Mouse (Mus musculus): Measurements from ENCODE around the gene Dnajc14. TPM values are rescaled to one million over a fixed set of nuclear protein-coding genes. Genes with fewer than 3 reads are reported as not detected.
"Not testable (repeated sequence)": the region's sequence is repeated elsewhere in the genome, so short reads cannot be mapped to it uniquely, and the experiment has no call there.

Gene Dnajc14
- polyA plus RNA-seq, 1 experiment from 2014 or later = 62.5 TPM

- no peaks in the 10 kb centered on the region for H3K9me3 ChIP-seq (replicated peaks)
- H3K4me3 ChIP-seq (replicated peaks) = peak within 1 kb of the TSS; percentile 61
- WGBS = under 1% methylated on average over 46 of the region's 46 CpGs
- peak; percentile 99 for ATAC-seq (ENCODE audit: insufficient number of reproducible peaks, low FRiP score, low TSS enrichment, low read depth)
- peak within 1 kb of the TSS; percentile 47 for H3K9ac ChIP-seq
- peaks cover 37% of the 10 kb centered on the region for H3K36me3 ChIP-seq
- no peaks in the 10 kb centered on the region for H3K27me3 ChIP-seq
- peaks cover 14% of the 10 kb centered on the region for H3K4me1 ChIP-seq
- H3K4me2 ChIP-seq (replicated peaks) = peak within 1 kb of the TSS; percentile 80
- peak within 1 kb of the TSS; percentile 58 for H3K27ac ChIP-seq (replicated peaks)
Observed at GRCm38 (mm10) chr10:128821358-128822056, 17.6 kb downstream of the Dnajc14 start, which contains the start of gene Ormdl2. Gene Ormdl2, minus strand, starts transcription at chr10:128821645.

- Histone ChIP-seq H3K4me3 (replicated peaks) (peak overlapping the region; percentile 61), H3K27ac (replicated peaks) (peak overlapping the region; percentile 58), H3K27me3 (no peaks in the 10 kb centered on the region), H3K9me3 (replicated peaks) (no peaks in the 10 kb centered on the region), H3K4me2 (replicated peaks) (peak overlapping the region; percentile 80), H3K9ac (peak overlapping the region; percentile 47), H3K4me1 (peaks cover 14% of the 10 kb centered on the region), H3K36me3 (peaks cover 33% of the 10 kb centered on the region)
- no peak for ATAC-seq (ENCODE audit: insufficient number of reproducible peaks, low FRiP score, low TSS enrichment, low read depth)
- 2% methylated on average over 13 of the region's 13 CpGs for WGBS
Observed at GRCm38 (mm10) chr10:128822135-128822534, 18.3 kb downstream of the Dnajc14 start.

- not testable (repeated sequence) for H3K9ac ChIP-seq; H3K27ac ChIP-seq (replicated peaks); H3K9me3 ChIP-seq (replicated peaks); ATAC-seq (ENCODE audit: insufficient number of reproducible peaks, low FRiP score, low TSS enrichment, low read depth); H3K27me3 ChIP-seq
- Histone ChIP-seq H3K4me3 (replicated peaks) (peak overlapping the region; percentile 61), H3K4me2 (replicated peaks) (peak overlapping the region; percentile 80), H3K36me3 (peaks cover 24% of the 10 kb centered on the region), H3K4me1 (peaks cover 14% of the 10 kb centered on the region)
- 78% methylated on average over 4 of the region's 4 CpGs for WGBS
Observed at GRCm38 (mm10) chr10:128823087-128823486, 19.2 kb downstream of the Dnajc14 start.

GRCm38 (mm10) chr10:128823821-128824220 lies 20.0 kb downstream of the Dnajc14 start:
- 93% methylated on average over 9 of the region's 9 CpGs for WGBS
- no peaks in the 10 kb centered on the region for H3K27me3 ChIP-seq
- no peak for ATAC-seq (ENCODE audit: insufficient number of reproducible peaks, low FRiP score, low TSS enrichment, low read depth)
- no peak overlapping the region for H3K9ac ChIP-seq
- H3K4me3 ChIP-seq (replicated peaks) = no peak overlapping the region
- no peak overlapping the region for H3K27ac ChIP-seq (replicated peaks)
- no peak overlapping the region for H3K4me2 ChIP-seq (replicated peaks)
- peaks cover 19% of the 10 kb centered on the region for H3K36me3 ChIP-seq
- H3K4me1 ChIP-seq = peaks cover 14% of the 10 kb centered on the region
- H3K9me3 ChIP-seq (replicated peaks) = no peaks in the 10 kb centered on the region

GRCm38 (mm10) chr10:128837400-128837799 lies 33.5 kb downstream of the Dnajc14 start:
- Histone ChIP-seq H3K4me3 (replicated peaks) (no peak overlapping the region), H3K27me3 (no peaks in the 10 kb centered on the region), H3K4me1 (no peaks in the 10 kb centered on the region), H3K4me2 (replicated peaks) (no peak overlapping the region), H3K9me3 (replicated peaks) (no peaks in the 10 kb centered on the region), H3K27ac (replicated peaks) (no peak overlapping the region), H3K9ac (no peak overlapping the region), H3K36me3 (peaks cover 67% of the 10 kb centered on the region)
- ATAC-seq (ENCODE audit: insufficient number of reproducible peaks, low FRiP score, low TSS enrichment, low read depth) = no peak

GRCm38 (mm10) chr10:128839434-128839833 lies 35.6 kb downstream of the Dnajc14 start:
- Histone ChIP-seq H3K9ac (no peak overlapping the region), H3K27me3 (no peaks in the 10 kb centered on the region), H3K4me3 (replicated peaks) (no peak overlapping the region), H3K4me1 (no peaks in the 10 kb centered on the region), H3K4me2 (replicated peaks) (no peak overlapping the region), H3K36me3 (peaks cover 66% of the 10 kb centered on the region), H3K27ac (replicated peaks) (no peak overlapping the region), H3K9me3 (replicated peaks) (no peaks in the 10 kb centered on the region)
- ATAC-seq (ENCODE audit: insufficient number of reproducible peaks, low FRiP score, low TSS enrichment, low read depth) = no peak

- H3K27me3 ChIP-seq = no peaks in the 10 kb centered on the region
- no peaks in the 10 kb centered on the region for H3K9me3 ChIP-seq (replicated peaks)
- H3K27ac ChIP-seq (replicated peaks) = no peak overlapping the region
- no peak for ATAC-seq (ENCODE audit: insufficient number of reproducible peaks, low FRiP score, low TSS enrichment, low read depth)
- no peak overlapping the region for H3K4me3 ChIP-seq (replicated peaks)
- H3K4me1 ChIP-seq = no peaks in the 10 kb centered on the region
- peaks cover 69% of the 10 kb centered on the region for H3K36me3 ChIP-seq
- H3K4me2 ChIP-seq (replicated peaks) = no peak overlapping the region
- H3K9ac ChIP-seq = no peak overlapping the region
Observed at GRCm38 (mm10) chr10:128840612-128841011, 36.8 kb downstream of the Dnajc14 start.

GRCm38 (mm10) chr10:128843260-128843659 lies 39.4 kb downstream of the Dnajc14 start:
- 94% methylated on average over 5 of the region's 5 CpGs for whole genome bisulfite sequencing

GRCm38 (mm10) chr10:128845516-128845915 lies 41.7 kb downstream of the Dnajc14 start:
- WGBS = 73% methylated on average over 2 of the region's 2 CpGs
- H3K27ac ChIP-seq (replicated peaks) = no peak overlapping the region
- no peaks in the 10 kb centered on the region for H3K9me3 ChIP-seq (replicated peaks)
- no peak for ATAC-seq (ENCODE audit: insufficient number of reproducible peaks, low FRiP score, low TSS enrichment, low read depth)
- no peak overlapping the region for H3K4me3 ChIP-seq (replicated peaks)
- no peaks in the 10 kb centered on the region for H3K4me1 ChIP-seq
- no peak overlapping the region for H3K4me2 ChIP-seq (replicated peaks)
- H3K36me3 ChIP-seq = peaks cover 72% of the 10 kb centered on the region
- H3K9ac ChIP-seq = no peak overlapping the region
- no peaks in the 10 kb centered on the region for H3K27me3 ChIP-seq

More at GRCm38 (mm10) chr10:128843260-128843659, 39.4 kb downstream of the Dnajc14 start:
- no peak for ATAC-seq (ENCODE audit: insufficient number of reproducible peaks, low FRiP score, low TSS enrichment, low read depth)
- no peaks in the 10 kb centered on the region for H3K4me1 ChIP-seq
- no peaks in the 10 kb centered on the region for H3K9me3 ChIP-seq (replicated peaks)
- no peak overlapping the region for H3K9ac ChIP-seq
- H3K4me2 ChIP-seq (replicated peaks) = no peak overlapping the region
- H3K27me3 ChIP-seq = no peaks in the 10 kb centered on the region
- H3K36me3 ChIP-seq = peaks cover 67% of the 10 kb centered on the region
- H3K27ac ChIP-seq (replicated peaks) = no peak overlapping the region
- H3K4me3 ChIP-seq (replicated peaks) = no peak overlapping the region

- no peak for ATAC-seq (ENCODE audit: insufficient number of reproducible peaks, low FRiP score, low TSS enrichment, low read depth)
- no peak overlapping the region for H3K4me3 ChIP-seq (replicated peaks)
- no peaks in the 10 kb centered on the region for H3K27me3 ChIP-seq
- no peak overlapping the region for H3K9ac ChIP-seq
- H3K4me2 ChIP-seq (replicated peaks) = no peak overlapping the region
- H3K4me1 ChIP-seq = no peaks in the 10 kb centered on the region
- no peaks in the 10 kb centered on the region for H3K9me3 ChIP-seq (replicated peaks)
- 95% methylated on average over 4 of the region's 4 CpGs for WGBS
- no peak overlapping the region for H3K27ac ChIP-seq (replicated peaks)
- peaks cover 66% of the 10 kb centered on the region for H3K36me3 ChIP-seq
Observed at GRCm38 (mm10) chr10:128846664-128847063, 42.8 kb downstream of the Dnajc14 start.

GRCm38 (mm10) chr10:128848426-128848825 lies 44.6 kb downstream of the Dnajc14 start:
- no peak for ATAC-seq (ENCODE audit: insufficient number of reproducible peaks, low FRiP score, low TSS enrichment, low read depth)
- Histone ChIP-seq H3K27me3 (no peaks in the 10 kb centered on the region), H3K36me3 (peaks cover 58% of the 10 kb centered on the region), H3K4me3 (replicated peaks) (no peak overlapping the region), H3K9ac (no peak overlapping the region), H3K4me1 (no peaks in the 10 kb centered on the region), H3K27ac (replicated peaks) (no peak overlapping the region), H3K4me2 (replicated peaks) (no peak overlapping the region), H3K9me3 (replicated peaks) (no peaks in the 10 kb centered on the region)
- 80% methylated on average over 2 of the region's 2 CpGs for WGBS

GRCm38 (mm10) chr10:128850339-128850738 lies 46.5 kb downstream of the Dnajc14 start:
- H3K4me1 ChIP-seq = no peaks in the 10 kb centered on the region
- H3K27ac ChIP-seq (replicated peaks) = no peak overlapping the region
- ATAC-seq (ENCODE audit: insufficient number of reproducible peaks, low FRiP score, low TSS enrichment, low read depth) = no peak
- no peaks in the 10 kb centered on the region for H3K27me3 ChIP-seq
- H3K4me3 ChIP-seq (replicated peaks) = no peak overlapping the region
- WGBS = 61% methylated on average over 3 of the region's 3 CpGs
- H3K9me3 ChIP-seq (replicated peaks) = no peaks in the 10 kb centered on the region
- no peak overlapping the region for H3K4me2 ChIP-seq (replicated peaks)
- H3K9ac ChIP-seq = no peak overlapping the region
- peaks cover 54% of the 10 kb centered on the region for H3K36me3 ChIP-seq

All from embryonic facial prominence, embryonic 15.5 days (tissue).